Mouse (Mus musculus) gastrocnemius, adult 2 months (tissue): ENCODE results near the gene Slco2a1. TPM values are rescaled to one million over a fixed set of nuclear protein-coding genes. Genes with fewer than 3 reads are reported as not detected.

Source experiments
- DNase-seq: peaks from one replicate; pipeline ENCODE4 v3.0.0; 2022
- H3K27ac ChIP-seq: fragments of 200-600 bp; 2 replicates; pipeline ENCODE4 v1.8.1; 2022; ENCODE audit warnings: mild to moderate bottlenecking
- H3K4me3 ChIP-seq: fragments of 200-600 bp; 2 replicates; pipeline ENCODE4 v1.8.1; 2022; ENCODE audit warnings: mild to moderate bottlenecking, moderate library complexity
- CTCF ChIP-seq: fragments of 200-600 bp; IDR thresholded peaks from 2 replicates; pipeline ENCODE4 v1.8.1; 2022; ENCODE audit warnings: antibody characterized with exemption, mild to moderate bottlenecking, moderate library complexity
- intact Hi-C: fragments of 180-260 bp; cut with DNase I; formaldehyde crosslinking; loops from one replicate; pipeline ENCODE4 v1.15.1; 2025
- total RNA-seq, 2 experiments: library from RNA; stranded (reverse); gene quantifications; 2 replicates each; pipeline ENCODE4 v1.2.3; 2021

The Slco2a1 gene
- total RNA-seq, 2 experiments from 2014 or later, result 0.59 to 0.84 TPM

DNA sequence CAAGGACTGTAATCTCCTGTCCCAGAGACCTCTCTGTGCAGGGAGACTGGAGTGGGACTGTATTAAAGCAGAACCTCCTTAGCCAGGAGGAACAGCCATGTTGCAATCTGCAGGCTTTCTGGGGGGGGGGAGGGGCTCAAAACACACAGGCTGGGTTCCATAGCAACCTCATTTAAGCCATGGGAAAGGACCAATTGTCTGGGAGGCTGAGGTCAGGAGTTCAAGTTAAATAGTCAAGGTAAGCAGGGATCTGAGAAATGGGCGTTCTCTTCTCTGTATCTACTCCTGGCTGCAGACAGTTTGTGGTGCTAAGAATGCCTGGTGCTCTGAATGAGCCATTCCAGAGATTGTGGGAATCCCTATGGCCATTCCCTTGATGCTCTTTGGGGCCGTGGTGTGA, 41.5 kb downstream of the Slco2a1 start:
- Histone ChIP-seq H3K4me3 (no peak overlapping the region), H3K27ac (no peak overlapping the region)
- no peak for DNase-seq
- TF ChIP-seq CTCF, result no peak
- intact Hi-C loops, result no loop called here

DNA sequence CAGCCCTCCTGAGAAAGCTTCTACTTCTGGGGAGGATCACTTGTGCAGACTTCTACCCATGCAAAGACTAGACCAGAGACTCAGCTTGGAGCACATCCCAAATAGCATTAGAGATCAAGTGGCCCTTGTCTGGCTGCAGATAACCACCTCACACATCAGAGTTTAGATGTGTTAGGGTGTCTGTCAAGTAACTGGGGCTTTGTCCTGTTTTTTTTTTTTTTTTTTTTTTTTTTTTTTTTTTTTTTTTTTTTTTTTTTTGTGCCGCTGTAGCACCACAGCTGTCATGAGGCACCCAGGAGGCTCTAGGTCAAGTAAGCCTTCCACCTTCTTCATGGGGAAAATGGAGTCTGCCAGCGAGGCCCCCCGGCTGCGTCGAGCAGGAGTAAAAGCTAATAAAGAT, 42.7 kb downstream of the Slco2a1 start:
- TF ChIP-seq CTCF, result no peak
- intact Hi-C loops, result no loop called here
- no peak overlapping the region for H3K4me3 ChIP-seq
- no peak overlapping the region for H3K27ac ChIP-seq
- DNase-seq, result no peak

DNA sequence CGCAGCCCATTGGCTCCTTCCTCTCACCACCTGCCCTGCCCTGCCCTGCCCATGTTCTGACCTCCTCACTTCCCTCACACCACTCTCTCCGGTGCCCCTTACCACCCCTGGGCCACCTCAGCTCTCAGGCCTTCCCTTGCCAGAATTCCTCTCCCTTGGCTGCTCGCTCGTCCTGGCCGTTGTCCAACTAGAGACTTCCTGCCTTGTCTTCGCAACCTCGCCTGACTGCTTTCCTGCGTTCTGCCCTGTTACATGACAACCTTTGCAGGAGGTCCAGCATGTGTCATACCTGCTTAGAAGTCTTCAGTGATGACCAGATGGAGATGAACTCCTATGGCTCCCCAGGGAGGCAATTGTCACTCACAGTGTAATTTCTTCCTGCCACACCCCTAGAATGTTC, 43.7 kb downstream of the Slco2a1 start:
- Histone ChIP-seq H3K27ac (no peak overlapping the region), H3K4me3 (no peak overlapping the region)
- intact Hi-C loops, result no loop called here
- DNase-seq, result no peak
- TF ChIP-seq CTCF, result no peak

DNA sequence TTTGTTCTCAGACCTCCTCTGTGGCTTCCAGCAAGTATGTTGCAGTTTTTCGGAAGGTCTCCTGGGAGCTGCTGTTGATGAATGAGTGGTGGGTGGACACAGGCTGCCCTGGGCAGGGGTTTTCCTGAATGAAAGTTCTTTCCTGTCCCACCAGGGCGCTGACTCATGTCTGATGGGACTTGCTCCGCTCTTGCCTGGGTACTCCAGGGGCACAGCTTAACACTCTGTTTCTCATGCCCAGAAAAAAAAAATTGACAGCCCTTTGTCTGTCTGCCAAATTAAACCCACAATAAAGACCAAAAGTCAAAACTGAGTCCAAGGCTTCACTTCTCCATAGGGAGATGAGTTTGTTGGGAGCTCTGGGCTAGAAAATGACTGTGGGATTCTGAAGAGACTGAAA, 44.9 kb downstream of the Slco2a1 start:
- TF ChIP-seq CTCF, result no peak
- intact Hi-C loops, result no loop called here
- no peak for DNase-seq
- H3K27ac ChIP-seq, result no peak overlapping the region
- H3K4me3 ChIP-seq, result no peak overlapping the region

DNA sequence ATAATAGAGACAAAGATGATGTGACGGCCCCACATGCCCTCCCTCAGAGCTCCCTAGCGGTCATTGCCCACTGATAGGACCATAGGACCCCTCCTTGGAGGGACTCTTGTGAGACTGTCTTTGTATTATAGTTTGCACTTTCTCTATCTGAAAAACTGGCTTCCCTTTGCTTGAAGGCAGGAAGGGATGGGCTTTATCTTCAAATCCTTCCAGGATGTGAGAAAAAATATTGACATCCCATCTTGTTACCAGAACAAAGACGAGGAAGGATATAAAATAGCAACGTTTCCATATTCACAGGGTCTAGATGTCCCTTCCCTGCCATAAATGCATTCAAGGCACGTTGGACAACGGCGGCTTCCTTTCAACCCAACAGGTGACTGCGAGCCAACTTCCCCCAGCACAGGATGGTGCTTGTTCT, 48.5 kb downstream of the Slco2a1 start:
- Histone ChIP-seq H3K27ac (no peak overlapping the region), H3K4me3 (no peak overlapping the region)
- no peak for TF ChIP-seq CTCF
- intact Hi-C loops, result no loop called here
- DNase-seq, result no peak

DNA sequence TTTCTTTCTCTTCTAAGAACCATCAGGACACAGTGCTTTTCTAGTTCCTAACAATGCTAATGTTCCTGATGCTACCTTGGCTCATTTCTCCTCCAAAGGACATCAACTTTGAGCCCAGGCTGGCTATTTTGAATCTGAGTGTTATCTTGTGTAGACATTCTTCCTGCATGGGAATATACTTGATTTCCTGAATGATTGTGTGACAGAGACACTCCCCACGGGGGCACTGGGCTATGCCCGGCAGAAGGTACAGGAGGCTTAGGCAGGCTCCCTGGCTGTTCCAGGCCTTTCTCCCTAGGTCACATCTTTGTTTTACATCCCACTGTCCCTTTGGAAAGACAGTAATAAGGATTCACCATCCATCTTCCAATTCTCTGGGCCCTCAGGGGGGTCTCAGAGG, 49.8 kb downstream of the Slco2a1 start:
- no peak for TF ChIP-seq CTCF
- no peak overlapping the region for H3K4me3 ChIP-seq
- DNase-seq, result no peak
- no peak overlapping the region for H3K27ac ChIP-seq
- intact Hi-C loops, result no loop called here

DNA sequence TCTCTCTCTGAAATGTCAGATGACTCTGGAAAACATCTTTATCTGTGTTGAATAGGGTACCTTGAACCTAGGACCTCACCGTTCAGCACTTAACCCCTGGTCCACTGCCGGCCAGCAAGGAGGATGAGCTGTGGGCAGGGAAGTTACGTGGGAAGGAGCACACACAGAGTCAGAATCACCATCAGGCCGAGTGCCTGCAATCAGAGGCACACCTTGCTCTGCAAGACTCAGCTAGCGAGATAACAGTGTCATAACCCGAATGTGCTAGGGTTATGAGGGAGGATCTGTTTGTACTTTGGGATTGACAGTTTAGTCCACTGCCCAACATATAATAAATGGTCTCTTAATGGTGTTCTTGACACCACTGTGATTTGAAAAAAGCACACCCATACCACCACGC, 50.2 kb downstream of the Slco2a1 start:
- DNase-seq, result no peak
- Histone ChIP-seq H3K27ac (no peak overlapping the region), H3K4me3 (no peak overlapping the region)
- intact Hi-C loops, result no loop called here
- TF ChIP-seq CTCF, result no peak

DNA sequence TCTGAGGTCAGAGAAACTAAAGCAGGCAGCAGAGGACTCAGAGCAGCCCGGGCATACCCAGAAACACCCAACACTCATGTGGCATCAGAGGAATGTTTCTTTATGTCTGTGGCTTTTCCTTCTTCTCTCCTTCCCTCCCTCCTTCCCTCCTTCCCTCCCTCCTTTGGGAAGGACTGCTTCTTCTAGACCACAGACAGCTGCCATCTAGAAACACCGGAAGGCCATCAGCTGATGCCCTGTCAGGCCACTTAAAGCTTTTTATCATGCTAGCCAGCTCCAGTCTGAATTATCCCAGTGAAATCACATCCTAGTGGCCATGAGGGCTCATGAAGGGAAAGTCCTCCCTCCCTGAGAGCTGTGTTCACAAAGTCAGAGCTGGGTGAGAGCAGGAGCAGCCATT, 52.1 kb downstream of the Slco2a1 start:
- DNase-seq, result no peak
- Histone ChIP-seq H3K4me3 (no peak overlapping the region), H3K27ac (no peak overlapping the region)
- no peak for TF ChIP-seq CTCF
- intact Hi-C loops, result no loop called here

DNA sequence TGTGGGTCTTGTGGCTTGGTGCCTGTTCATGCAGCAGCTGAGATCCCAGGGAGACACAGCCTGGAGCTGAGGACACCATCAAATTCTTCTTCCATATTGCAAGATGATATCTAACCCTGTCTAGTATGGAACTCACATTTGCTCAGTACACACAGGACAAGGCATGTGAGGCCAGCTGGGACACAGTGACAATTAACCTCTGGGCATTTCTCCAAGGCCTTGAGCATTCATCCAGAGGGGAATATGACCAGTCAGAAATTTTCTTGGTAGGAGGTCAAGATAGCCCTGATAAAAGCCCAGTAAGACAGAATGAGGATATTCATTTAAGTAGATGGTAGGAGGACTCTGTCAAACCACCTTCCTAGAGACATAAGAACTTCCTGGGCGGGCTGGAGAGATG, 56.9 kb downstream of the Slco2a1 start:
- DNase-seq, result no peak
- intact Hi-C loops, result no loop called here
- Histone ChIP-seq H3K4me3 (no peak overlapping the region), H3K27ac (no peak overlapping the region)
- no peak for TF ChIP-seq CTCF

DNA sequence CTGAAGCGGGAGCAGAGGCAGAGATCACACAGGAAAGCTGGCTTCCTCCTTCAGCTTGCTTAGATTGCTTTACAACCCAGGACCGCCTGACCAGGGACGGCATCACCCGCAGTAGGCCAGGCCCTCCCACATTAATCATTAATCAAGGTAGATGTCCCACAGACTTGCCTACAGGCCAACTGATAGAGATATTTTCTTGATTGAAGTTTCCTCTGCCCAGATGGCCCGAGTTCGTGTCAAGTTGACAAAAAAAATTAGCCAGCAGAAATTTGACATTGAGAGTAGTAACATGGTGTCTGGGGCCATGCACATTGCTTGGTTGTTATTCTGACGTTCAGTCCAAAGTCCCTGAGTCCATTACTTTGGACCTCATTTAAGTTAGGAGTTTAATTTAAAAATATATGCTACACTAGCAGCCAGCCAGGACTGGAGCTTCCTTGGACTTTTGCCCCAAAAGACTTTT, 60.6 kb downstream of the Slco2a1 start:
- DNase-seq, result no peak
- intact Hi-C loops, result no loop called here
- no peak for TF ChIP-seq CTCF
- H3K4me3 ChIP-seq, result no peak overlapping the region
- no peak overlapping the region for H3K27ac ChIP-seq

DNA sequence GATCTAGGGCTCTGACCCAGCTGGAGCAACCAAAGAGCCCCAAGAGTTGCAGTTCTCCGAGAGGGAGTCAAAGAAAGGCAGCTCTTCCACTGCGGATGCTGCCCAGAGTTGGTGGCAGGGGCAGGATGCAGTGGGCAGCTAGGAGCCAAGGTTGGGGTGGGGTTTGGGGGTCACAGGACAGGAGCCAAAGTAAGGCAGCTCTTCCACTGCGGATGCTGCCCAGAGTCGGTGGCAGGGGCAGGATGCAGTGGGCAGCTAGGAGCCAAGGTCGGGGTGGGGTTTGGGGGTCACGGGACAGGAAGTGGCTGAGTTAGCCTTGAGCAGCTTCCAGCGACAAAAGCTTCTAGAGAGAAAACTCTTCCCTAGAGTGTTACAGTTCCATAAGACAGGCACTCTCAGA, 65.3 kb downstream of the Slco2a1 start:
- H3K27ac ChIP-seq, result no peak overlapping the region
- DNase-seq, result no peak
- H3K4me3 ChIP-seq, result no peak overlapping the region
- no peak for TF ChIP-seq CTCF
- intact Hi-C loops, result no loop called here

DNA sequence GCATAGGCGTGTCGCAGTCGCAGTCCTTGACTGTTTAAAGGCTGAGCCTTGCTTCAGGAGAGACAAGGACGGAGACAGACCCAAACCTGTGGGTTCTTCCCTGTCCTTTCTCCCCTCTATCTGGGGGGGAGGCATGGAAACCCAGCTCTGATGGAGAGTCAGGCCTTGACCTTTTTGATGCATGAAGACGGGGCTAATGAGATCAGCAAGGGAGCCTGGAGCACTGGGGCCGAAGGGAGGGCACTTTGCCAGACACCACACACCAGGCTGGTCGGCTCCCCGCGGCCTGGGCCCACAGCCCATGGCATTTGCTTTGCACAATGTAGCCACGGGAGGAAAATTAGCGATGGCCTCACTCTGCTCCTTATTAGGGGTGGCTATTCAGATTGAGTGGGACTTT, 66.5 kb downstream of the Slco2a1 start:
- Histone ChIP-seq H3K27ac (no peak overlapping the region), H3K4me3 (no peak overlapping the region)
- intact Hi-C loops, result no loop called here
- DNase-seq, result no peak
- no peak for TF ChIP-seq CTCF

DNA sequence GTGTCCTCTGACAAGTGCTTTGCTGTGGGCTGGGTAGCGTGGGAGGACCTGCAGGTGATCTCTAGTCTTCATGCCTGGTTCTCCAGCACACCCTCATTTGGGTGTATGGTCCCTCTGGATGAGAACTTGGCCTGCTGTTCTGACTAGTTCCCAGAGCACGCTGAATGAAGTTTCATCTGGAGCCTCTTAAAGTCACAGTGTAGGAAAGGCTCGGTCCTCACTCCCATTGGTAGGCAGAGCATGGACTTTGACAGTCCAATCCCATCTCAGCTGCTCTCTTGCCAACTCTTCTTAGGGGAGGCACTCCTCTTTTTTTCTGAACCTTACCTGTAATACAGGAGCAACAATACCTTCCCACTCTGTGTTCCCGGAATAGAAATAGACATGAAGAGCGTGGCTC, 67.7 kb downstream of the Slco2a1 start:
- H3K4me3 ChIP-seq, result no peak overlapping the region
- no peak overlapping the region for H3K27ac ChIP-seq
- no peak for DNase-seq
- TF ChIP-seq CTCF, result no peak
- intact Hi-C loops, result no loop called here

DNA sequence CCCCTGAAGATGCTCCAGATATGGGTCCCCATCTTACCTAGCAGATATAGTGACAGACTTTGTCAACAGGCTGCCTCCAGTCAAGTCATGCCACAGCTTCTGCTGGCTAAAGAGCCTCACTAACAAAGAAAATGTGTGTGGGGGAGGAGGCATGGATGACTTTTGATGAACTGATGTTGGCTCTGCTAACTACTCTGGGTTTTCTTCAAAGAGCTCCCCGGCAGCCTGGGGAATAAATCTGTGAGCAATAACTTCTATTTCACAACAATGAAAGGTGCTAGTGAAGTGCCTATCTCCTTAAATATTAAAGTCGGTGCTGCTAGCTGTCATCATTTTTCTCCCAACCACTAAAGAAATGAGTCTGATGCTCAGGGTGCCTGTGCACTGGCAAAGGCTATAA, 72.0 kb downstream of the Slco2a1 start:
- no peak for TF ChIP-seq CTCF
- intact Hi-C loops, result no loop called here
- no peak overlapping the region for H3K27ac ChIP-seq
- DNase-seq, result no peak
- H3K4me3 ChIP-seq, result no peak overlapping the region
